Mouse (Mus musculus) forebrain, embryonic 11.5 days (tissue): ENCODE measurements around the gene Nrg3. TPM values are rescaled to one million over a fixed set of nuclear protein-coding genes. Genes with fewer than 3 reads are reported as not detected.

Experiments used
- ATAC-seq: fragments of 200-750 bp; cut with Nextera tagmentation; replicated peaks from 2 replicates; pipeline ENCODE4 v1.8.0; 2017; ENCODE audit warnings: moderate TSS enrichment; ENCODE audit not compliant: low FRiP score
- DNase-seq: peaks from one replicate; pipeline ENCODE4 v3.0.0-alpha.2; 2017; ENCODE audit warnings: low spot score
- H3K27ac ChIP-seq: fragments of 300-500 bp; sonication (generic); 2 replicates; pipeline ENCODE4 v1.5.1; 2014; ENCODE audit warnings: low read depth, low read length
- H3K27me3 ChIP-seq: fragments of 300-500 bp; sonication (generic); 2 replicates; pipeline ENCODE4 v1.6.1; 2014; ENCODE audit warnings: mild to moderate bottlenecking, low read length, mixed read lengths; ENCODE audit not compliant: control insufficient read depth, insufficient read depth
- H3K36me3 ChIP-seq: fragments of 300-500 bp; sonication (generic); 2 replicates; pipeline ENCODE4 v1.6.1; 2014; ENCODE audit warnings: mild to moderate bottlenecking, low read length, moderate library complexity, mixed read lengths; ENCODE audit not compliant: control insufficient read depth, insufficient read depth
- H3K4me1 ChIP-seq: fragments of 300-500 bp; sonication (generic); replicated peaks from 2 replicates; pipeline ENCODE4 v1.6.1; 2014; ENCODE audit warnings: low read length, mixed read lengths; ENCODE audit not compliant: control insufficient read depth, insufficient read depth
- H3K4me2 ChIP-seq: fragments of 300-500 bp; sonication (generic); 2 replicates; pipeline ENCODE4 v1.6.1; 2014; ENCODE audit warnings: low read depth, mild to moderate bottlenecking, low read length, moderate library complexity, mixed read lengths; ENCODE audit not compliant: severe bottlenecking
- H3K4me3 ChIP-seq: fragments of 300-500 bp; sonication (generic); 2 replicates; pipeline ENCODE4 v1.5.1; 2014; ENCODE audit warnings: low read depth, low read length
- H3K9ac ChIP-seq: fragments of 300-500 bp; sonication (generic); 2 replicates; pipeline ENCODE4 v1.6.1; 2014; ENCODE audit warnings: low read length
- H3K9me3 ChIP-seq: fragments of 300-500 bp; sonication (generic); 2 replicates; pipeline ENCODE4 v1.6.1; 2016; ENCODE audit warnings: low read length, mixed read lengths; ENCODE audit not compliant: control insufficient read depth
- WGBS: fragments of 180-500 bp; shearing (Covaris S2); extraction: QIAGEN DNeasy Blood & Tissue Kit; methylation state at CpG from one replicate; pipeline ENCODE4 v1.1.7; 2014; 5-methylcytosine and 5-hydroxymethylcytosine counted together
- polyA plus RNA-seq: library from polyadenylated mRNA; unstranded; fragments of >200 nt; fragmentation: Nextera tagmentation; extraction: Ambion mirVana; gene quantifications from 2 replicates; pipeline ENCODE4 v1.2.1, GENCODE M21; 2014

The Nrg3 gene
- polyA plus RNA-seq, 1 experiment from 2014 or later, result 2.1 TPM

DNA sequence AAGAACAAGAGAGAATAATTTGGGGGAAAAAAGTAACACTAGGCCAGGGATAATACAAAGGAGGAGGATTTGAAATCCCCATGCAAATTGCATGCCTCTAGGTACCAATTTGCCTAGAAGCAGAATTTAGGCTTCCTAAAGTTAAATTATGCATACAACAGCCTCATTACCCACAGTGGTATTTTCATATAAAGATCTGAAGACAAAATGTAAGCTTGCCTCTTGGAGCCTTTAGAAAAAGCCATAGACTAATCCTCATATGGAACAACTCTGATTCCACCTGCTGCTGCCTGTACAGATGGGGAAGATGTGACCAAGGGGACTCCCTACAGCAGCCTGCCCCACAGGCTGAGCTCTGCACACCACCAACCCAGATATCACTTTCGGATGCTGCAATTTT lies 428.6 kb downstream of the Nrg3 start:
- no peaks in the 10 kb centered on the region for H3K4me1 ChIP-seq
- no peaks in the 10 kb centered on the region for H3K27me3 ChIP-seq
- no peak overlapping the region for H3K9ac ChIP-seq
- no peaks in the 10 kb centered on the region for H3K9me3 ChIP-seq
- no peaks in the 10 kb centered on the region for H3K36me3 ChIP-seq
- ATAC-seq (no peak), DNase-seq (no peak)
- H3K4me2 ChIP-seq, result no peak overlapping the region
- H3K27ac ChIP-seq, result no peak overlapping the region
- H3K4me3 ChIP-seq, result no peak overlapping the region
- 83% methylated on average over 1 of the region's 1 CpGs for WGBS

DNA sequence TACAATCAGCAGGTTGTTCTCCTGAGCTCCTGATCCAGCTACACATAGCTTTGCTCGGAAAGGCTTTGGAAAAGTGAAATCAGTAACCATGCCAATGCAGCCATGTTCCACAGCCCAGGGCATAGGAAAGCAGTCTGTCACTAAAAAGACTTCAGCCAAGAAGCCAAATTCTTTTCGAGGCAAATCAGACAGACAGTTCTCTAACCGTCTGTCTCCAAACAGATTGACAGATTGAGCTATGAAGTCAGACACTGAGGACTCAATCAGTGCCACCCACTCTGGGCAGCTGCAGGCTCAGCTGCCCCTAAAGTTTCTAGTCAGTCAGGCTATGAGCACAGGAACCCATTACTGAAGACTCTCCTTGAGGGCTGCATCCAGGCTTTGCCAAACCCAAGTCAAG lies 429.1 kb downstream of the Nrg3 start:
- H3K9ac ChIP-seq, result no peak overlapping the region
- no peak overlapping the region for H3K4me2 ChIP-seq
- no peaks in the 10 kb centered on the region for H3K9me3 ChIP-seq
- WGBS, result 75% methylated on average over 3 of the region's 3 CpGs
- H3K36me3 ChIP-seq, result no peaks in the 10 kb centered on the region
- H3K27ac ChIP-seq, result no peak overlapping the region
- DNase-seq (no peak), ATAC-seq (no peak)
- H3K27me3 ChIP-seq, result no peaks in the 10 kb centered on the region
- no peaks in the 10 kb centered on the region for H3K4me1 ChIP-seq
- no peak overlapping the region for H3K4me3 ChIP-seq

DNA sequence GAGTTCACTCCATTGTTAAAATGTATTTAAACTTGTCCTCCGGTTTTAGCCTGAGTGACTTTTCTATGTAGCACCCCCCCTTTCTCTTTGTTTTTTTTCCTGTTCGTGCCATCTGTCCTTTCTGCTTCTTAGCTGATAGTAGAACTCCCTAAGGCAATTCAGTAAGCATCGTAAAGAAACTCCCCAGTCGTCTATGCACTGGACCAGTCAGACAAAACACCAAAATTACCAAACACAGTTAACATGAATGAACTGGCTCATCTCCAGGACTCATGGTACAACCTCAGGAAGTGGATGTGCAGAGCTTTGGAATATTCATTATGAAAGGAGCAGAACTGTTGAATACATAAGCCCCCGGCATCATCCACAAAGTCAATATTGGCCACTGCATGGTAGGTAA lies 429.5 kb downstream of the Nrg3 start:
- no peak overlapping the region for H3K4me3 ChIP-seq
- ATAC-seq (no peak), DNase-seq (no peak)
- H3K27ac ChIP-seq, result no peak overlapping the region
- H3K4me1 ChIP-seq, result no peaks in the 10 kb centered on the region
- no peaks in the 10 kb centered on the region for H3K9me3 ChIP-seq
- no peak overlapping the region for H3K9ac ChIP-seq
- H3K27me3 ChIP-seq, result no peaks in the 10 kb centered on the region
- no peak overlapping the region for H3K4me2 ChIP-seq
- H3K36me3 ChIP-seq, result no peaks in the 10 kb centered on the region
- WGBS, result 80% methylated on average over 5 of the region's 5 CpGs

DNA sequence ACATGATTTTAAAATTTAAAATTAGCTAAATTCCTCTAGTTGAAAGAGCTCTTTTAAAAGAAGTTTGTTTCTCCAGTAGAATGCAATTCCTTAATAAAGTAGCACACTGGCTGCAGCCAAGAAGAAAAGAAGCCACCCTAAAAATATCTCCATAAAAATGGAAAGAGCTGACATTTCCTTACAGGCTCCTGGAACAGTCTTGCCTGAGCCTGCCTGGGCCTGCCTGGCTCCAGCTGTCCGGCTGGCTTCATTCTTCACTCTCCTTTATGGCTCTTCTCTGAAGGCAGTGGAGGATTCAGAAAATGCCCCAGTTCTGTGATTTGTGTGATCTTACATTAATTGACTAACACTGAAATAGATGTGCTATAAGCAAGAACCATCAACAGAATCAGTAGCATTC lies 433.8 kb downstream of the Nrg3 start:
- no peak overlapping the region for H3K9ac ChIP-seq
- H3K9me3 ChIP-seq, result no peaks in the 10 kb centered on the region
- ATAC-seq (no peak), DNase-seq (no peak)
- H3K27ac ChIP-seq, result no peak overlapping the region
- no peak overlapping the region for H3K4me2 ChIP-seq
- no peak overlapping the region for H3K4me3 ChIP-seq
- WGBS, result 82% methylated on average over 1 of the region's 1 CpGs
- no peaks in the 10 kb centered on the region for H3K4me1 ChIP-seq
- H3K36me3 ChIP-seq, result no peaks in the 10 kb centered on the region
- no peaks in the 10 kb centered on the region for H3K27me3 ChIP-seq

DNA sequence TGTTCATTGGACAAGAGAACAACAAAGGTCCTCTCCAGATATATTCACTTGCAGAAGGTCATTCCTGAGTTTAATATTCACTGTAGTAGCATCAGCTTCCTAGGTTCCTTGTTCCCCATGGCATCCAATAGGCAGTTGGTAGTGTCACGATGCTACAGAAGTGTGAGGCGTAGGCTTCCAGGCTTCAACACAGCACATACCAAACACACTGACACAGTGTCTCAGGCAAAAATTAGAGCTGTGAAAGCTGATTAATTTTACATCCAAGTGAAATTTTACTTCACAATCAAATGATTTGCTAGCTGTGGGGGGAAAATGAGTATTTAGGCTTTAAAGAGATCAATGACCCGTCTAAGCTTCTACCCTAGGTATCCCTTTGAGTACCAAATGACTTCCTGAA lies 438.4 kb downstream of the Nrg3 start:
- no peak for ATAC-seq
- Histone ChIP-seq H3K4me1 (no peaks in the 10 kb centered on the region), H3K27ac (no peak overlapping the region), H3K4me2 (no peak overlapping the region), H3K4me3 (no peak overlapping the region), H3K36me3 (no peaks in the 10 kb centered on the region), H3K27me3 (no peaks in the 10 kb centered on the region), H3K9ac (no peak overlapping the region), H3K9me3 (no peaks in the 10 kb centered on the region)
- DNase-seq, result no peak
- WGBS, result 89% methylated on average over 3 of the region's 3 CpGs

GRCm38 (mm10) chr14:39023065-39023464 lies 449.8 kb downstream of the Nrg3 start:
- no peak for ATAC-seq
- Histone ChIP-seq H3K36me3 (no peaks in the 10 kb centered on the region), H3K9ac (no peak overlapping the region), H3K4me1 (no peaks in the 10 kb centered on the region), H3K4me2 (no peak overlapping the region), H3K27ac (no peak overlapping the region), H3K9me3 (no peaks in the 10 kb centered on the region), H3K4me3 (no peak overlapping the region), H3K27me3 (no peaks in the 10 kb centered on the region)
- WGBS, result 92% methylated on average over 2 of the region's 2 CpGs
- no peak for DNase-seq

- DNase-seq, result no peak
- Histone ChIP-seq H3K4me3 (no peak overlapping the region), H3K27me3 (no peaks in the 10 kb centered on the region), H3K9ac (no peak overlapping the region), H3K4me1 (no peaks in the 10 kb centered on the region), H3K9me3 (no peaks in the 10 kb centered on the region), H3K36me3 (no peaks in the 10 kb centered on the region), H3K4me2 (no peak overlapping the region), H3K27ac (no peak overlapping the region)
- no peak for ATAC-seq
These were observed 458.8 kb downstream of the Nrg3 start for GRCm38 (mm10) chr14:39014126-39014525.

- no peak overlapping the region for H3K9ac ChIP-seq
- no peak overlapping the region for H3K4me2 ChIP-seq
- no peaks in the 10 kb centered on the region for H3K4me1 ChIP-seq
- WGBS, result 75% methylated on average over 3 of the region's 3 CpGs
- no peaks in the 10 kb centered on the region for H3K27me3 ChIP-seq
- no peak overlapping the region for H3K27ac ChIP-seq
- no peaks in the 10 kb centered on the region for H3K9me3 ChIP-seq
- no peaks in the 10 kb centered on the region for H3K36me3 ChIP-seq
- no peak for DNase-seq
- no peak for ATAC-seq
- no peak overlapping the region for H3K4me3 ChIP-seq
These were observed 475.0 kb downstream of the Nrg3 start for GRCm38 (mm10) chr14:38997843-38998242.

GRCm38 (mm10) chr14:38992574-38992866 lies 480.4 kb downstream of the Nrg3 start:
- 89% methylated on average over 1 of the region's 1 CpGs for WGBS
- ATAC-seq (no peak), DNase-seq (no peak)

More at GRCm38 (mm10) chr14:38992574-38992866, 480.4 kb downstream of the Nrg3 start:
- no peaks in the 10 kb centered on the region for H3K27me3 ChIP-seq
- no peak overlapping the region for H3K27ac ChIP-seq
- no peak overlapping the region for H3K9ac ChIP-seq
- no peaks in the 10 kb centered on the region for H3K9me3 ChIP-seq
- H3K36me3 ChIP-seq, result no peaks in the 10 kb centered on the region
- H3K4me1 ChIP-seq, result no peaks in the 10 kb centered on the region
- no peak overlapping the region for H3K4me2 ChIP-seq
- H3K4me3 ChIP-seq, result no peak overlapping the region
